Mouse (Mus musculus) erythroblast, embryonic 14.5 days (primary cell): Measurements from ENCODE around the gene Ypel5.

Experiments used
- GATA1 ChIP-seq: IDR thresholded peaks from 2 replicates; pipeline ENCODE4 v1.6.1; 2012; ENCODE audit warnings: low read length, inconsistent platforms, mixed read lengths
- TAL1 ChIP-seq: IDR thresholded peaks from 3 replicates; pipeline ENCODE4 v1.6.1; 2012; ENCODE audit warnings: low read length, inconsistent platforms, mixed read lengths

DNA sequence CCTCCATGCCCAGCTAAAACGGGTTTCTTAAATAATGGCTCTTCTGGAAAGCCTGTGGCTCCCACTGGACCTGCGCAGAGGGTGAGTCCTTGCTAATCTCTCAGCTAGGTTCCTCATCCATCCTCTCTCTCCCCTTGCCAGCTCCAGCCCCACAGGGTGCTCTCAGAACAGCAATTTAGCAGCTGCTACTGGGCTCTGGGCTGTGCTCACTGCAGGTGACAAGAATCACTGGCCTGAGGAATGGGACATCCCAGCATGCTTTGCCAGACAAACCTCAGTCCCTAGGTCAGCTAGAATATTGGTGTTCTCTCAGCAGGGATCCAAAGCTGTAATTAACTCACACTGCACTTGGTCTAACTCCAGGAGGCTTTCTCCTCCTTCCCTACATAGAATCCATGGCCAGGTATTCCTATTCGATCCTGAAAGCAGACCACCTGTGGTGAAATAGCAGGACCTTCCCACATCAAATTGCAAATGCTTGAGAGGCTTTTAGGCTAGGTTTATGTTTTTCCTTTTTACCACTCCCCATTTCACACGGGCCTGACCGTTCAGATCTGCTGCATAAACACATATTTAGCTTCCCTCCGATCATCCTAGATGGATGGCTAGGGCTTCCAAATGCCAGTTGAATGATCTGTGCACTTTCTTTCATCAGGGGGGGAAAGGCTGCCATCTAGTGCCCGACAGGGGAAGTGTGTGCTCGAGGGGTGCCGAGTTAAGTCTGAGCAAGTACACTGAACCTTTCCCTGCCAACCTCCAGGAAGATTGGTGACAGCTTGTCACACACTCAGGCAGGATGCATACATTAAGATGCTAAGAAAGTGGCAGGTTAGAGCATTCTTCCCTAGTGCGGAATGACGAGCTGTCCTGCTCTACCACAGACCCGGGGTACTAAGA is 22.6 kb upstream of the Ypel5 start:
- TF ChIP-seq TAL1 (no peak), GATA1 (no peak)
